Mouse (Mus musculus): Measurements from ENCODE around the gene Rbm20.

DNA sequence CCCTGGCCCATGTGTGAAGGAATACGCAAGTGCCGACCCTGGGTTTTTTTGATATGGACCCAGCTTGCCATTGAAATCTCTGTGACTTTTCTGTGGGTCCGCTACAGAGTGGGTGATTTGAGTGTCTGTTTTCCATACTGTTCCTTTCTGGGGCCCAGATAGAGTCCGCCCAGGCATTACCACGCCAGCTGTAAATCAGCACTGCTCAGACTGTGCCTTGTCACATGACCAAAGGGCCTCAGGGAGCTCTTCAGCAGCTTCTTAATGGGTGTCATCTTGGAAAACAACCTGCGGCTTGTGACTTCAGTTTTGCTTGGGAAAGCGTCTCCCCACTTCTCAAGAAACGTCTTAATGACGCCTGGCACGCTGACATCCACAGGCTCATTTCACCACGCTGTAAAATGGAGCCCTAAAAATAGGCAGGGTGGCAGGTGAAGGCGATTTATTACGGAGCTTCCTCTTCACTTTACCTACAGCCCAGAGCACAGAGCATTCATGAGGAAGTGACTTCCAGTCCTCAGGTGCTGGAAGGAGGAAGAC, 71.2 kb downstream of the Rbm20 start:
- TF ChIP-seq CTCF (IDR thresholded peaks at IDR 0.05; ENCODE audit: insufficient read depth, low read depth, low read length), result no peak
- no peak for TF ChIP-seq POLR2A (IDR thresholded peaks at IDR 0.05; ENCODE audit: insufficient read depth, low read depth, low read length)
